Mouse (Mus musculus) kidney, adult 9 months (tissue): ENCODE results near the gene Cacng5.
A peak's percentile ranks its signal among the peaks of the same experiment; 100 is the strongest.

Experiments used
- DNase-seq: peaks from one replicate; pipeline ENCODE4 v3.0.0; 2022

Cacng5 gene

DNA sequence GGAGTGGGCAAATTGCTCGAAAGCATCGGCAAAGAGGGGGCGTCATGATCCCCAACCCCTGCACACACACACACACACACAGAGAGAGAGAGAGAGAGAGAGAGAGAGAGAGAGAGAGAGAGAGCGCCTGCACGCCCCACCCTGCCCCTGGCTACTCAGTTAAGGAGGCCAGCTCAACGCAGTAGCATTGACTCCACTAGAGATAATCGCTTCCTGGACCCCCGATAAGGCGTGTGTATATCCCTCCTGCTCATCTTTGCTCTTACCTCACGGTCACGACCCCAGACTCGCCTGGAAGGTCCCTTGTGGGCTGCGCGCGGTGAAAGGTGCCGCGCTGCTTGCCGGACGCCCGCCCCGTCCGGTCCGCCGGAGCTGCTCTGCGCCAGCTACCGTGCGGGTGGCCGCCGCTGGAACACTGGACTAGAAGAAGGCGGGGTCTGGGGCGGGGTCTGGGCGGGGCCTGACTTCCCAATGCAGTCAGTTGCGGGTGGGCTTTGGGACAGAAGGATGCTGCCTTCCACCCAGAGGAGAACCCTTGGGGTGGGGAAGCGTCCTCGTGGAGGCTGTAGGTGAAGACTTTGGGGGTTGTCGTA is at the start of gene Cacng5:
Gene Cacng5 (minus strand): TSS at position 422 of the 593 bp plus-strand sequence.
- DNase-seq, result no peak

DNA sequence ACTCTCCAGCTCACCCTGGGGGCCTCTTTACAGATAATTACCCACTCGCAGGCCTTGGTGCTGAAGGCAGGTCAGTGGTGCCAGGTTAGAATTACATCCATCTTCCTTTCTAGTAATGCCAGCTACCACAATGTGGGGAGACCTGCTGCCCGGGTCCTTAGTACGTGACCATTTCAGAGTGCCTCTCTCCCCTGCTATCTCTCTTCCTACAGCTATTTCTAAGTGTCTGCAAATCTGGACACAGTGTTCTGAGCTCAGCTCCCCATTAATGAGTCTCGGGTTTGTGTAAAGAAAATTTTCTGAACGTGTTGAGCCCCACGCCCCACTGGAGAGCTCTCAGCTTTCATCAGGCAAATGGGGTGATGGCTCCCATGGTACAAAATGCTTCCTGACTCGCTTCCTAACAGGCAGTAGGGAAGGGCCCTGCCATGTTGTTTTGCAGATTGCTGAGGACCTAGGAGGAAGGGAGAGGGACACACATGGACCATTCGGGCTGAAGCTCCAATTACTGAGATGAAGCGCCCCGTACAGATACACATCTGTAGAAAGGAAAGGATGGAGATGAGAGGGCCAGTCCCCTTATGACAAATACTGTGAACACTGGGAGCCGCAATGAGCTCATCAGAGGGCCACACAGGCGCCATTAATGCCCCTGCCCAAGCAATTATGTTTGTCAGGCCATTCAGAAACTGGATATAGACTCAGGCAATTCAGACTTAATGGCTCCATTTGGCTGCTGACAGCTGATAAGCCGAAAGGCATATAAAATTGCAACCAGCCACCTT is 42.9 kb upstream of the Cacng5 start:
- no peak for DNase-seq

DNA sequence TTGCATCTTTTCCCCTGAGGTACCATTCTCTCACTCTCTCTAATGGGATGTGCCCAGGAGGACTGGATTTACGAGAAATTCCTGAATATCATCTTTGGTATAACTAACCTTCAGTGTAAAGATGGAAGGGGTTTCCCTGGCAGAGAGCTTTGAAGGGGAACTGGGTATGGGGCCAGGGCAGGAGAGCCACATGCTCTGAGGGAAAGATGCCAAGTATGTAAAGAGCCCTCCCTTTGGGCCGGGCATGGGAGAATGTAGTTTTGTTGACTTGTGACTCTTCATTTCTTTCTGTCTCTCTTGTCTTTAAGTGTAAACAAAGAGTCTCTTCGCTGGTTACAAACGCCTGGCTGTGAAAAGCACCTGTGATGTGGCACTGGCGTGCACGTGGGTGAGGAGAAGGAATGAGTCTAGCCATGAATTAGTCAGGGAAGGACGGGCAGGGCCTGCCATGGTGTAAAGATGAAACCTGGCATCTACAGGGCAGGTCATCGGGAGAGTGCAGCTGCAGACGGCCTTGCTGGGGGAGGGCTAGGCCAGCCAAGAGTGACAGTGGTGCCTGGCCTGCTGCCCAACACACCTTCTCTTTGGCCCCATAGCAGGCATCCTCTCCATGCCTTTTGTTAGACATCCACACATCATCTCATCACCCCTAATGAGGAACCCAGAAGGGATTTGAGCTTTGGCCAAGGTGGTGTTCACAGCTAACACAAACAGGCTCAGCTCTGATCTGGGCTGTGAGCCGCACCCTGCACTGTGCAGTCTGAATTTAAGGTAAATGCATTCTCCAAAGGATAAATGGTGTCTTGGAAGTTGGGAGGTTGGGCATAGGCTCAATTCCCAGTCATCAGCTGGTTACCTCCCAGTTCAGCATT is 40.6 kb upstream of the Cacng5 start:
- no peak for DNase-seq

DNA sequence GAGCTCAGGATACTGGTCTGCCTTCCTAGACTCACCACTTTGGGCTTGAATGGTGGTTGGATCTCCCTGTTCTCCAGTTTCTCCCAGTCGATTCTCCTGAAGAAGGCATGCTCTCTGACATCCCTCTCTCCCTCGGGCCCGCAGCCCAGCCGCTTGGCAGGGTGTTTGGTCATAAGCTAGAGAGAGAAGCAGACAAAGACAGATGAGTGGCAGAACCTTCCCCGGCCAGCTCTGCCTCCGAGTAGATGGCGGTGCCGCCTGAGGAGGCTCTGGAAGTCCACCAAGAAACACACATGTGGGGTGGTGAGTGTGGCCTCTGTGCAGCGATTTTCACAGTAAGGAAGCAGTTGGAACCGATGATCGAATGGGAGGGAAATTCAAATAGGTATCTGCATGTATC is 36.6 kb upstream of the Cacng5 start:
- DNase-seq, result no peak

DNA sequence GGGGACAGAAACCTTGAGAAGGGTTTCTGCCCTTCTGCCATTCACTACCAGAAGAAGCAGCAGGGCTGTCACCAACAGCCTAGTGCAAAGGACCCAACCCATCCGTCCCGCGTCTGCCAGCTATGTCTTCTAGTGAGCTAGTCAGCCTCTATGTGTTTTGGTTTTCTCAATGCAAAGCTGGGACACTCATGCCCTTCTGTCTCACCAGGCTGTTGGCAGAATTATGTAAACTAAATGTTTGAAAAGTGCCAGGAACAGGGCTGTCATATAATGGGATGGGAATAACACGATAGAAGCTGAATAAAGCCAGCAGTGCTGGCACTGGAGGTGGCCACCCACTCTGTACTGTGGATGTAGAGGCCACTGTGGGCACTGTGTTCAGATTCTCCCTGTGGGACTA is 35.8 kb upstream of the Cacng5 start:
- DNase-seq, result no peak

DNA sequence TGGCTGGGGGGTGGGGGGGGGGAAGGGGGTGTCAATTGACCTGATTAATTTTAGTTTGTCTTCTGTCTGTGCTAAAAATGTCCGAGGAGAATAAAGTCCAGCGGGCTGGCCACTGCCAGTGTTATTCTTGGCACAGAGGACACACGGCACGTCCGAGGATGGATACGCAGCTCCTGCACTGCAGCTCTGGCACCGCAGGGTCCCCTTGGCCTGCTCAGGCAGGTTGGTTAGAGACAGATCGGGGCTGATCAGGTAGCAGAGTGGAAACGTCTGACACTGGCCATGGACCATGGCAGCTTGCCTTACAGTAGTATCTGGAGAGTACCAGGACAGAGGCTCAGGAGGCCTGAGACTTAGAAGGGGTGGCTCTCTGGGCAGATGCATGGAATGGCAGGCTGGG is 35.4 kb upstream of the Cacng5 start:
- peak; percentile 19 for DNase-seq

DNA sequence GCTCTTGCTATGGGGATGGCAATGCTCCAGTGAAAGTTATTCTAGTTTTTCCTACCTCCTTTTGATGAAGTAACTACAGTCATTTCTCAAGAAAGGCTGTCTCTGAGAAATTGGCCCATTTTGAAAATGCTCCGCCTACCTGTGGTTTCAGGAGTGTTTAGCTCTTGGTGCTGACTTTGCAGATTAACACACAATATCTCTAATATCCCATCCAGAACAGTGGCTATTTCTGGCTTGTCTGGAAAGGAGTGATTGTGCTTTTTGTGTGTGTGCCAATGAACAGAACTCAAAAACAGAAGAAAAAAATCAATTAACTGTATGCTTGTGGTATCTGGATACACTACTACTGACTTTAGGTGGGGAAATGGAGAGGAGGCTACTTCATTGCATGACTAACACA is 33.1 kb upstream of the Cacng5 start:
- DNase-seq, result no peak

DNA sequence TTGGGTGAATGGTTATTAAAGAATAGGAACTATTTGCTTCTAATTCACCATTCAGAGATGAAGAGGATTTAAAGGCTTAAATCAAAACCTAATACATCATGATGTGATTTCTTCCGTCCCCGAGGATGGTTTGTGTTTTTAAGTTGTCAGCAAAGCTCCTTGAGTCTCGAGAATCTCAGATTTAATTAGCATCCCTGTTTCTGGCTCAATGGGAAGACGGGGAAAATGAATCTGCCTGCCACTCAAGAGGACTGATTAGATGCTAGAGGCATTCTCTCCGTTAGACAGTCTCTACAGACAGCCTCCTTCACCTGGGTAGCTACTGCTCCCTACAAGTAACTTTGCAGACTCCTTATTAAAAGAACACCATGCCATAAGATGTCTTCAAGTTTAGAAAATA is 32.0 kb upstream of the Cacng5 start:
- no peak for DNase-seq

DNA sequence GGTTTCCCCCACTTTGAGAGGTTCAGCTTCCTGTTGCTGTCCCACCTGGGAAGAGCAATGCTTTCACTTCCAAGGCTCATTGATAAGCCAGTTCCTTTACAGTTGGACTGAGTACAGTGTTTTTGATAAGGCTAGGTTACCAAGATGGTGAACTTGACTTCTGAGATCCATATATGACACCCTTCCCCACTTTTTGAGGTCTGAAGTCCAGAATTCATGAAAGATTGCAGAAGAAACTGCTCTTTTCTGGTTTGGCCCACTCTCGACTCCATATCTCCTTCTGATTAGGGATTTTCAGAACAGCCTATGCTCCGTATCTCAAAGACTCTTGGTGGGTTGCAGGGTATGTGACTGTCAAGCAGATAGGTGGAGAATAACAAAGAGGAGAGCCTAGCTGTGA is 22.1 kb upstream of the Cacng5 start:
- DNase-seq, result no peak

DNA sequence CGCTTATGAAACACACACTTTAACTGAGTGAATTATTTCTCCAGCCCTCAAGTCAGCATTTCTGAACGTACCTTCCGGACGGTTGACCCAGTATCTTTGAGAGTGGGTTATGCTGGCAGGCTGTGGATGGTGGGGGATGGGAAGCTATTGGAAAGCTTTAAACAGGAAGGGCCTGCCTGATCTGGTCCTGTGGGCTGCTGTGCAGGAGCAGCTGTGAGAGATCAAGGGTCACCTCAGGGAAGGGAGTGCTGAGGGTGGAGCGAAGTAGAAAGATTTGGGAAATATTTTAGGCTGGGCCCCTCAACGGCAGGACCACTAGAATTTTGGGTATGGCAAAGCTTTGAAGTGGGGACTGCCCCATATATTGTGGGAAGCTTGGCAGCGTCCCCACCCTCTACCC is 16.9 kb upstream of the Cacng5 start:
- no peak for DNase-seq

DNA sequence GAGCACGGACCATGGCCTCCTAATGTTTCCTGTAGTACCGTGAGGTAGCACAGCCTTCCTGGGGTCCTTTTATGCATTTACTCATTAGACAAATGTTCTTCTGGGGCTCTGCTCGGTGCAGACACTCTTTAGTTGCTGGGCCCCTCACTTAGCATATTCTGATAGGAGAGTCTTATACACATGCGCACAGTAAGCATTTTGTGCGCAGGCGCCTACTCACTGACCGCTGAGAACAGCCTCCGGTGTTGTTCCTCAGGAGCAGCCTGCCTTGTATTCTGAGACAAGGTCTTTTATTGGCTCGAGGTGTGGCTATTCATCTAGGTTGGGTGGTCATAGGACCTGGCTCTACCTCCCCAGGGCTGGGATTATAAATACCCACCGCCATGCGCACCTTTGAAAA is 16.4 kb upstream of the Cacng5 start:
- DNase-seq, result no peak

DNA sequence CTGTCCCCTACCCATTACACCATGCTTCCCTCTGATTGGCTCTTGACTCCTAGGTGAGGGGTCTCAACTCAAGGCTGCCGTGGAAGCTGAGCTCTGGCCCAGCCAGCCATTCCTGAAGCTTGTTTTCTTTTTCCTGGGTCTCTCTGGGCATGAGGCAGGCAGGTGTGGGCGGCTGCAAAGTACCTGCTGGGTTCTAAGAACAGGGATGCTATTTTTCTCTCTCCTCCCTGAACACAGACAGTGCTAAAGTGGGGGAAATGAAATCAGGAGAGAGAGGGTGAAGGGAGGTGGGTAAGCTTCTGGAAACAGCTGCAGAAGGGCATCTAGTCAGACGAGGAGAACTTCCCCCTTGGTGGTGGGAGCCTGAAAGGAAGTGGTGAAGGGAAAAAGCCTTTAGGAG is 14.9 kb upstream of the Cacng5 start:
- no peak for DNase-seq

DNA sequence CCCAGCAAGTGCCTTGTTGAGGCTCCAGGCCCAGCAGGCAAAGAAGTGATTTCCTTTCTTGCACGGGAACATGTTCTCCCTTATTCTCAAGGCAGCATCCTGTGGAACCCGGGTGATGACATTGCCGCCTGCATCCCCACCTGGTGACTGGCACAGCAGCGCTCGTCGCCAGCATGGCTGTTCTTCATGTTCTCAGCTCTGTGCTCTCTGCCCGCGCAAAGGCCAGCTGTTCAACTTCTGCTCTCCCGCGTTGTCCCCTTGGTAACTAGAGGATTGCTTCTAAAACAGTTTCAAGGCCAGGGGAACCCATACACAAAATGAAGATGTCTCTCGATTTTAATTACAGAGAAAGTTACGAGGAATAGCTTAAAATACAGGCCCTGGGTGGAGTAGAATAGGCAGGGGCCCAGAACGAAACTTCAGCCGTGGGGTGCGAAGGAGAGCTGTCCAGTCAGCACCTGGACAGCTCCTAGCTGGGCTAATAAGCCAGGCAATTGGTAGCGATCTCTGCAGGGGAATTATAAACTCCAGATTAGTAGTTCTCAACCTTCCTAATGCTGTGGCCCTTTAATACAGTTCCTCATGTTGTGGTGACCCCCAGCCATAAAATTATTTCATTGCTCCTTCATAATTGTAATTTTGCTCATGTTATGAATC is 5.1 kb upstream of the Cacng5 start:
- DNase-seq, result peak; percentile 6

DNA sequence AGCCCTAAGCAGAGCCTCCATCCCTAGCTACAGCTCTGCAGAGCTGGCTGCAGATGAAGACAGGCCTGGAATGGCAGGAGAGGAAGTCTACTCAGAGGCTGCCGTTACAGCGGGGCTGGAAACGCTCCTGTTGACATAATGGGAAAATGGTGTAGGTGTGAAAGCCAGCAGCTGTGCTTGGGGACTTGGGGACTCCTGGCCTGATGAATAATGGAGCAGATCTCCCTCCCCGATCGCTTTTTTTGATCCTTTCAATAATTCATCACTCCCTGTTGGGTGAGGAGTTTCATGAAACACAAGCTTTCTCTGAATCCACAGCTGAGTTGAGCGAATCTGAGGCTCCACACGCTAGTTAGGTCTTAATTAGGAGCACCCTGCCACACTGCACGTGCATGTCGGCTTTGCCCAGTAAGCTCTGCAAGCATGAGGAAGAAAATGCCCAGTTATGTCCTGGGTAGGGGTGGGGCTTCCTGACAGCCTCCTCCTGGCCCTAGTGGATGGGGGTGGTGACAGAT is 2.9 kb upstream of the Cacng5 start:
- DNase-seq, result no peak

DNA sequence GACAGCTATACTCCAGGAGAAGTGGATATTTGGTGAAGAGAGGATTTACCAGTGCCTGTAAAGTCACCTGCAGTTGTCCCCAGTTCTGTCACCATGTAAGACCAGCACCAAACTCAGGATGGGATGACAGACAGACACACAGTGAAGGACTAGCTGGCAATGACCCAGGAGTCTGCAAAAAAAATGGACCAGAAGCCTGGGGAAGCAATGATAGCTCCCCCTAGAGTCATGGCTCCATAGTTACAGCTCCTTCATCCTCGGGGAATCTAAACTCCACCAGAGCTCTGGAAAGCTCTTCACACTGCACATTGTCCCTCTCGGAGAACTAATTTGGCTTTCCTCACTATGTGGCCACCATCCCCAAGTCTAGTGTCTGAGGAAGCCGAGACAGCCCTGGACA is 1.5 kb downstream of the Cacng5 start:
- DNase-seq, result no peak

DNA sequence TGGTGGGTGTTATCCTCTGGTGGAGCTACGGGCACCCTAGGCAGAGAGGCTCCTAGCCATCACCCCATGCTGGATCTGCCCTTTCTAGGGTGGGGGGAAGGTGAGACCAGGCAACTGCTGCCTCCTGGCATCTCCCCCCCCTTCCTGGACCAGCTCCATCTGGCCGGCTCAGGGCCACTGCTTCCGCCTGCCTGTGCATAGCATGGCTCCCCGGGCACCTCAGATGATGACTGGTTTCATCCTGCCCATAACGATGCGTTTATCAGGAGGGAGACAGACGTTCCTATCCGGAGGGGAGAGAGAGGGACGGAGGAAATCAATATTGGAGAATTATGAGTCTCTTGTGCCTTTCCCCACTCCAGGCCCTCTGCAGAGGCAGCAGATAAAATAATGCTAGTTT is 9.5 kb downstream of the Cacng5 start:
- no peak for DNase-seq

DNA sequence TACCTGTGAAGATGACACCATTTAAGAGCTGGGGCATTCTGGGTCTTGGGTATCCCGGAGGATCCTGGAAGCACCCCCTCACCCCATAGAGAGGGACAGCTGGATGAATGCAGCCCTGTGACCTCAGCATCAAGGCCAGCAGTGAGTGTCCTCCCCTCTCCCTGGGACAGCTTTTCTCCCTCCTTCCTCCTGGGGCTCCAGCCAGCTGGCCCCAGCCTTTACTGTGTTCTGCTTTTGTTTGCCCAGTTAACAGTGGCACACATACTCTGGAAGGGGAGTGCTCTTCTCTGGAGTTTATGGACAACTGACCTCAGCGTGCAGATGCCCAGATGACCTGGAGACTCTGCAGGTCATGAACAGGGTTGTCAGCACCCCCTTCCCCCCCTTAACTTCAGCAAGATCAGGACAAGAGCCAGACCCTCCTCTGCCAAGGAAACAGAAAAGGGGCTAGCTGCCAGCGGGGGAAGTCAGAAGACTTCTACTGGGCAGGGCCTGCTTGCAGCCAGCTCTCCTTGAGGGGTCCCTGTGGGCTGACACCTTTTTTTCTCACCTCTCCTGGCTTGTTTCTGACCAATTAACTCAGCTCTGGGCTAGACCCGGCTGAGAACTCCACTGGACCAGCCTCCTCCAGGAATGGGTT is 10.8 kb downstream of the Cacng5 start:
- DNase-seq, result no peak

DNA sequence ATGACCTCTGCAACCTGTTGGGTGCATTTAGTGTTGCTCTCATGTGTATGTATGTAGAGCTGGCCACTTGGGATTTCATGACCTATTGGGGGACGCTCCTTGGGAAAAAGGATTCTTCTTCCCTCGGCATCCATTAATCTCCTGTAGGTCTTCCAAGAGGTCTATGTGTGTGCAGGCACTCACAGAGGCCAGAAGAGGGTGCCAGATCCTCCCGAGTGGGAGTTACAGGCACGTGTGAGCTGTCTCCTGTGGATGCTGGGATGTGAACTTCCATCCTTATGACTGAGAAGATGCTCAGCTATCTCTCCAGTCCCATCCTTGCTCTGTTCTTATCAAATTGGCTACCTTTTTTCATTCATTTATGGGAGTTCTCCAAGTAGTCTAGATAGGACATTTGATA is 14.4 kb downstream of the Cacng5 start:
- no peak for DNase-seq

DNA sequence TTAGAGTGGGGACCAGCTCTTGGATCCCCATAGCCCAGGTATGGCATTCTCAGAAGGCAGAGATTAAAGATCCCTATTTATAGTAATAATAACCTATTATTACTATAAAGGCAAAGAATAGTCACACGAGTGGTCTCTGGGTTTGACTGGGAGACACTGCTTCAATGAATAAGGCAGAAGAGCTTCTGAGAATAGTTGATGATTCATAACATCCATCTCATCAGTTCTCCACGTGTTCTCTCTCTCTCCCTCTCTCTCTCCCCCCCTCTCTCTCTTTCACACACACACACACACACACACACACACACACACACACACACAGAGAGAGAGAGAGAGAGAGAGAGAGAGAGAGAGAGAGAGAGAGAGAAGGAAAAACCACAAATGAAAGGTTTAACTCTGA is 16.2 kb downstream of the Cacng5 start:
- no peak for DNase-seq

DNA sequence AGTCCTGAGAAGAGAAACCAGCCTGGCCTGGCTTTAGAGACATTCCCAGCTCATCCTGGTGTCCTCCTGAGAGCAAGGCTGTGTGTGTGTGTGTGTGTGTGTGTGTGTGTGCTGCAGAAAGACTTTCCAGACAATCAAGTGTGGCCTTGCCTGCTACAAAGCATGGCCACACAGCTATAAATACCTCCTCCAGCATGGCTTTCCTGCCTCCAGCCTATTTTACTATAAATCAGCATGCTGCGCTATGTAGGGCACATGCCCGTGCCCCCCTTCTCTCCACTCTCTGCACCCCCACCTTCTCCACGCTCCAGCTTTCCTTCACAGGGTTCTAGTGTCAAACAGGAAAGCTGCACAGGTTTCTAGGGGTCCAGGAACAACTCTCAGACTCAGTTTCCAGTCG is 19.2 kb downstream of the Cacng5 start:
- no peak for DNase-seq

DNA sequence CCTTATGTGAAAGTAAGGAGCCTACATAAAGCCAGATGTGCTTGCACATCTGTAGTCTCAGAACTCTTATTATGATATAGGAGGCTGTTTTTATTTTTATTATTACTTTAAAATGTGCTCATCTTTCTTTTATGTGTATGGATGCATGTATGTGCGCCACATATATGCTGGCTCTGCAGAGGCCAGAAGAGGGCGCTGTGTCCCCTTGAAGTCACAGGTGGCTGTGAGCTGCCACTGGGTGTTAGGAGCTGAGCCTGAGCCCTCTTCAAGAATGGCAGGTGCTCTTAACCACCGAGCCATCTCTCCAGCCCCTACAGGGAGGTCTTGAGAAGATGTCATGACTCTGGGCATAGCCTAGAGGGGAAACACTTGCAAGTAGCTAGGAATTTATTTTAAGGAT is 23.5 kb downstream of the Cacng5 start:
- DNase-seq, result no peak

DNA sequence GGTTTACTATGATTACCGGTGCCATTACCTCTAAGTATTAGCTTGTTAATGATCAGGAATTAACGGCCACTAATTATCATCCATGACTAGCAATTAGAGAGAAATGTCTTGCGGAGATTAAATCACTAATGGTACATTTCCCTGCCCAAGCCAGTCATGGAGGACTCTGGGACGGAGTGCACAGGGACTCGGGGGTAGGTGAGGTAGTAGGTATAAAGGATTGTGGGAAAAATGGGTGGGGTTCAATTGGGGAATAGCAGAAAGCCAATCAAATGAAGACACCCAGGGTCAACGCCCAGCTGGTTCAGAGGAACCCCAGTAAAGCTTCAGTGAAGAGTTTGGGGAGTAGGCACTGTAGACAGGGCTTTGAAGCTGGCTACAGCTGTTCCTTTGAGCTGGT is 27.5 kb downstream of the Cacng5 start:
- no peak for DNase-seq

DNA sequence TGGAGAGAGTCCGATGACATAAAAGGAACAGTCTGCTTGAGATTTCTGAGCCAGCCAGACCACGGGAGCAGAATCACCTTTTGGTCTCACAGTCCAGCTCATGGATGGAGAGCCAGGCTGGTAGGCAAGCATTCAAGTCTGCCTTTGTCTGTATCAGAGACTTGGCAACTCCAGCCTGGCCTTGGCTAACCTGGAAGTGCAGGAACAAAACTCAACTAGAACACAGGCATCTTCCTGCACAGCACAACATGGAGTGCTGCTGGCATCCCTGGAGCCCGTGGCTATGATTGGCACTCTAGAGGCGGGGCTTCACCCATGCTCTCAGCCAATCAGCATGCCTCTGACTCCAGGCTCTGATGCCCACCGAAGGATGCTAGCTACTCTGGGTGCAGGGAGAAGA is 38.0 kb downstream of the Cacng5 start:
- no peak for DNase-seq
